Mouse (Mus musculus) granulocyte monocyte progenitor cell, adult 5-6 weeks (primary cell): ENCODE measurements around the gene Paqr6. TPM values are rescaled to one million over a fixed set of nuclear protein-coding genes. Genes with fewer than 3 reads are reported as not detected.
A peak's percentile ranks its signal among the peaks of the same experiment; 100 is the strongest.
"Not testable (repeated sequence)": the region's sequence is repeated elsewhere in the genome, so short reads cannot be mapped to it uniquely, and the experiment has no call there.

Experiments used
- ATAC-seq: replicated peaks from 2 replicates; pipeline ENCODE4 v1.8.0; 2016; ENCODE audit warnings: mild to moderate bottlenecking, moderate TSS enrichment, inconsistent platforms; ENCODE audit not compliant: poor library complexity, severe bottlenecking
- total RNA-seq, 2 experiments: library from RNA; stranded (forward) in 1 of 2; stranded (reverse) in 1 of 2; fragments of 200-712, 200-1000 nt in 1 of 2; fragments of >200 nt in 1 of 2; fragmentation: Nextera tagmentation in 1 of 2; gene quantifications; 2 replicates each; pipeline ENCODE4 v1.2.3; 2014 to 2017

The Paqr6 gene
- total RNA-seq, 2 experiments from 2014 or later, result not detected

GRCm38 (mm10) chr3:88363700-88364099 lies 684 bp upstream of the Paqr6 start:
- no peak for ATAC-seq

- ATAC-seq, result no peak
These were observed 1.4 kb downstream of the Paqr6 start for GRCm38 (mm10) chr3:88365705-88366361.

GRCm38 (mm10) chr3:88366830-88367428 lies 2.5 kb downstream of the Paqr6 start:
- ATAC-seq, result peak; percentile 81

- not testable (repeated sequence) for ATAC-seq
These were observed 3.1 kb downstream of the Paqr6 start for GRCm38 (mm10) chr3:88367517-88367916.

GRCm38 (mm10) chr3:88368511-88368910 lies 4.1 kb downstream of the Paqr6 start:
- ATAC-seq, result not testable (repeated sequence)

GRCm38 (mm10) chr3:88372643-88373042 lies 8.3 kb downstream of the Paqr6 start, which contains the start of gene Bglap3:
TSS of gene Bglap3 (minus strand) at chr3:88372743.
- ATAC-seq, result not testable (repeated sequence)

GRCm38 (mm10) chr3:88375750-88376626 lies 11.6 kb downstream of the Paqr6 start:
- peak; percentile 62 for ATAC-seq

GRCm38 (mm10) chr3:88376644-88377043 lies 12.3 kb downstream of the Paqr6 start:
- ATAC-seq, result not testable (repeated sequence)

GRCm38 (mm10) chr3:88378599-88378998 lies 14.2 kb downstream of the Paqr6 start, which contains the start of gene Bglap2:
TSS of gene Bglap2 (minus strand) at chr3:88378699.
- ATAC-seq, result not testable (repeated sequence)

- peak; percentile 76 for ATAC-seq
These were observed 17.3 kb downstream of the Paqr6 start for GRCm38 (mm10) chr3:88381389-88382315.

GRCm38 (mm10) chr3:88382383-88382782 lies 18.0 kb downstream of the Paqr6 start:
- not testable (repeated sequence) for ATAC-seq

- no peak for ATAC-seq
These were observed 20.0 kb downstream of the Paqr6 start, which contains the start of gene Bglap for GRCm38 (mm10) chr3:88384364-88384763. TSS of gene Bglap (minus strand) at chr3:88384464.

GRCm38 (mm10) chr3:88393776-88394375 lies 29.5 kb downstream of the Paqr6 start:
- ATAC-seq, result no peak

GRCm38 (mm10) chr3:88395288-88395687 lies 30.9 kb downstream of the Paqr6 start:
- no peak for ATAC-seq

- ATAC-seq, result peak; percentile 33; the same call in 1 of the 2 replicates
These were observed 31.4 kb downstream of the Paqr6 start for GRCm38 (mm10) chr3:88395742-88396141.

GRCm38 (mm10) chr3:88398666-88399065 lies 34.3 kb downstream of the Paqr6 start:
- ATAC-seq, result no peak

- peak; percentile 69 for ATAC-seq
These were observed 39.3 kb downstream of the Paqr6 start for GRCm38 (mm10) chr3:88403522-88404230.

GRCm38 (mm10) chr3:88407090-88407489 lies 42.7 kb downstream of the Paqr6 start:
- ATAC-seq, result peak; percentile 47

- no peak for ATAC-seq
These were observed 43.1 kb downstream of the Paqr6 start for GRCm38 (mm10) chr3:88407529-88407928.
